Mouse (Mus musculus) bone marrow, adult 2 months (tissue): ENCODE measurements at regions not wholly inside any gene's neighbourhood (a gene's known extent, or its start where the extent isn't known, plus 50 kb on each side); places are given as distances from the start of the nearest gene placed in this dataset.

Experiments used
- CTCF ChIP-seq: fragments of 200-500 bp; IDR thresholded peaks from 2 replicates; pipeline ENCODE4 v1.5.1; 2011; ENCODE audit warnings: low read length, control low read depth; ENCODE audit not compliant: control insufficient read depth, insufficient read depth
- POLR2A ChIP-seq: fragments of 200-500 bp; IDR thresholded peaks from 2 replicates; pipeline ENCODE4 v1.6.1; 2011; ENCODE audit warnings: low read depth, mild to moderate bottlenecking, control low read depth, low read length, borderline replicate concordance; ENCODE audit not compliant: control insufficient read depth

DNA sequence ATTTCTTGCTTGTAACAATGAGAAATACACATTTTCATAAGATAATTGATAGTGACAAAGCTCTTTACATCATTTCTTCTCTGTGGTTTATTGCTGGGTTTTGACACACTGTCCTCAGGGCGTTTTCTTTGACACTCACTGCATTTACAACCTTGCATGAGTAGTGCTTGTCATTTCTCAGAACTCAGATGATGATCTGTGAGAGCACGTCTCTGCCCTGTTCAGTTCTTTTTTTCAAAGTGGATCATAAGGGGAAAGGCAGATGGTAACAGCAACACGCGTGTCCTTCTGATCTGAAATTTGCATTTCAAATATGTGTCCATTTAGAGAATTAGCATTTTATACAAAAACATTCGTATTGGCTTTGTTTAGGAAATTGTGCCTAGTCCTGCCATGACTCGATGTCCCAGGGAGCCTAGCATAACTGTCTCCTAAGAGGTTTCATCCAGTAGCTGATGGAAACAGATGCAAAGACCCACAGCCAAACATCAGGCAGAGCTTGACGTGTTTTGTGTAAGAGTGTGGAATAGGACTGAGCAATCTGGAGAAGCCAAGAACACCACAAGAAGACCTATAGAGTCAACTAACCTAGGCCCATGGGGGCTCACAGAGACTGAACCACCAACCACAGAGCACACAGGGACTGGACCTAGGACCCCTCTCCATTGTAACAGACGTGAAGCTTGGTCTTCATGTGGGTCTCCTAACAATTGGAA lies 108.4 kb upstream of the Npy2r start:
- TF ChIP-seq CTCF (no peak), POLR2A (no peak)
